Mouse (Mus musculus): ENCODE data around the gene Prrx2. TPM values are rescaled to one million over a fixed set of nuclear protein-coding genes. Genes with fewer than 3 reads are reported as not detected.

The Prrx2 gene
- polyA plus RNA-seq, 1 experiment, result 4.1 TPM

- WGBS, result under 1% methylated on average over 63 of the region's 63 CpGs
- TF ChIP-seq CTCF (IDR thresholded peaks at IDR 0.05; ENCODE audit: control insufficient read depth, insufficient read depth, low read length) (peak; percentile 94), POLR2A (IDR thresholded peaks at IDR 0.05; ENCODE audit: borderline replicate concordance, control insufficient read depth, low read depth, low read length) (peak; percentile 77; the same call in 1 of the 2 replicates)
- H3K4me3 ChIP-seq (replicated peaks; ENCODE audit: control insufficient read depth, low read depth, low read length), result peak overlapping the region; percentile 100
- peaks cover 5% of the 10 kb centered on the region for H3K4me1 ChIP-seq (ENCODE audit: control insufficient read depth, insufficient read depth, low read length)
- H3K27ac ChIP-seq (ENCODE audit: control insufficient read depth, insufficient read depth, low read depth, low read length, poor library complexity), result peak overlapping the region; percentile 94
Measured at GRCm38 (mm10) chr2:30827749-30828475, 6.9 kb upstream of the Prrx2 start.

DNA sequence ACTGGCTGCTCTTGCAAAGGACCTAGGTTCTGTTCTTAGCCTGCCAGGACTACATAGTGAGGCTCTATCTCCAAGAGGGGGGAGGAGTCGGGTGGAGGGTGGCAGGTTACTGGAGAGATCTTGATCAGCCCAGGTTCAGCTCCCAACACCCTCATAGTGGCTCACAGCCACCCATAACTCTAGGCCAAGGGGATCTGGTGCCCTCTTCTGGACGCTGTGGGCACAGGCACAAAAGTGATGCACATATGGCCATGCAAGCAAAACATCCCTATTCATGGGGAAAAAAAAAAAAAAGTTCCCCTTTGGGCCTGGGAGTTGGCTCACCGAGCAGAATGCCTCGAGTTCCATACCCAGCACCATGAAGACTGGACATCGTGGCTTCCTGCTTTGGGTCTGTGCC is 5.5 kb upstream of the Prrx2 start:
- 17% methylated on average over 5 of the region's 5 CpGs for WGBS
- H3K27ac ChIP-seq (ENCODE audit: control insufficient read depth, insufficient read depth, low read depth, low read length, poor library complexity), result no peak overlapping the region
- no peak overlapping the region for H3K4me3 ChIP-seq (replicated peaks; ENCODE audit: control insufficient read depth, low read depth, low read length)
- TF ChIP-seq POLR2A (IDR thresholded peaks at IDR 0.05; ENCODE audit: borderline replicate concordance, control insufficient read depth, low read depth, low read length) (no peak), CTCF (IDR thresholded peaks at IDR 0.05; ENCODE audit: control insufficient read depth, insufficient read depth, low read length) (peak; percentile 83)
- peaks cover 5% of the 10 kb centered on the region for H3K4me1 ChIP-seq (ENCODE audit: control insufficient read depth, insufficient read depth, low read length)

- H3K4me1 ChIP-seq (ENCODE audit: control insufficient read depth, insufficient read depth, low read length), result peaks cover 5% of the 10 kb centered on the region
- no peak for TF ChIP-seq CTCF (IDR thresholded peaks at IDR 0.05; ENCODE audit: control insufficient read depth, insufficient read depth, low read length)
- TF ChIP-seq POLR2A (IDR thresholded peaks at IDR 0.05; ENCODE audit: borderline replicate concordance, control insufficient read depth, low read depth, low read length), result no peak
- 75% methylated on average over 4 of the region's 4 CpGs for WGBS
Measured at GRCm38 (mm10) chr2:30830283-30830795, 4.4 kb upstream of the Prrx2 start, which contains the start of gene Asb6. Gene Asb6, minus strand, starts transcription at chr2:30830333.

GRCm38 (mm10) chr2:30833644-30834043 is 1.1 kb upstream of the Prrx2 start:
- H3K4me1 ChIP-seq (ENCODE audit: control insufficient read depth, insufficient read depth, low read length), result no peaks in the 10 kb centered on the region
- TF ChIP-seq CTCF (IDR thresholded peaks at IDR 0.05; ENCODE audit: control insufficient read depth, insufficient read depth, low read length), result no peak
- TF ChIP-seq POLR2A (IDR thresholded peaks at IDR 0.05; ENCODE audit: borderline replicate concordance, control insufficient read depth, low read depth, low read length), result no peak
- H3K27ac ChIP-seq (ENCODE audit: control insufficient read depth, insufficient read depth, low read depth, low read length, poor library complexity), result no peak overlapping the region
- WGBS, result 76% methylated on average over 5 of the region's 5 CpGs
- H3K4me3 ChIP-seq (replicated peaks; ENCODE audit: control insufficient read depth, low read depth, low read length), result no peak overlapping the region

More at GRCm38 (mm10) chr2:30830283-30830795, 4.4 kb upstream of the Prrx2 start, which contains the start of gene Asb6:
- H3K27ac ChIP-seq (ENCODE audit: control insufficient read depth, insufficient read depth, low read depth, low read length, poor library complexity), result no peak within 1 kb of the TSS
- H3K4me3 ChIP-seq (replicated peaks; ENCODE audit: control insufficient read depth, low read depth, low read length), result no peak within 1 kb of the TSS

DNA sequence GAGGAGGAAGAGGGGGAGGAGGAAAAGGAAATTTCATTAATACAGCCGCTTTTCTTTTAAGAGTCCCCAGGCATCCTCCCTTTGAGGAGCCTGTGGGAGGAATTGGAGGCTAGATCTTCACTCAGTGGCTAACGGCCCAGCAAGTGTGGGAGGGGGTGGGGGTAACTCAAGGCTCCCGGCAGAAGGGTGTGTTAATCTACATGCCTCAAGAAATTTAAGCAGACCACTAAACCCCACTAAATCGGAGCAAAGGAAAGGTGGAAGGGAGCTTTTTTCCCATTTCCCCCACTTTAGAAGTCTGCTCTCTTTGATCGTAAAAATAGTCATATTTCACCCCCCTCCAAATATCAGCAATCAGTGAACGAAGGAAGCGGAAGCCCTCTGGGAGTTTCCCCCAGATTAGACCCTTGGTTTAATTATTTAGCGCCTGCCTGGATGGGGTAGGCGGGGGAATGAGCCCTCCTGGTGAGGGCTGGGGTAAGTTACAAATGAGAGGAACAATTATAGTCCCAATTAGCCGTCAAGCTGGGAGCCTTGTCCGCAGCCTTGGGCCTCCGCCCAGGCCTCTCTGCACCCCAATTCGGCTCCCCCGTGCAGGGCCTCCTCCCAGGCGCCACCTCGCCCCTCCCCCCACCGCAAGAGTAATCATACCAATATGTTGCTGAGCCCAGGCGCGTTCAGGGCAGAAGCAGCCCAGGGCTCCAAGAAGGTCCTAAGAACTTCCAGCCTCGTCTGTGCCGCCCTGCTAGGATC is 1.6 kb downstream of the Prrx2 start:
- no peaks in the 10 kb centered on the region for H3K4me1 ChIP-seq (ENCODE audit: control insufficient read depth, insufficient read depth, low read length)
- no peak overlapping the region for H3K4me3 ChIP-seq (replicated peaks; ENCODE audit: control insufficient read depth, low read depth, low read length)
- 37% methylated on average over 21 of the region's 21 CpGs for WGBS
- TF ChIP-seq POLR2A (IDR thresholded peaks at IDR 0.05; ENCODE audit: borderline replicate concordance, control insufficient read depth, low read depth, low read length), result no peak
- no peak overlapping the region for H3K27ac ChIP-seq (ENCODE audit: control insufficient read depth, insufficient read depth, low read depth, low read length, poor library complexity)

DNA sequence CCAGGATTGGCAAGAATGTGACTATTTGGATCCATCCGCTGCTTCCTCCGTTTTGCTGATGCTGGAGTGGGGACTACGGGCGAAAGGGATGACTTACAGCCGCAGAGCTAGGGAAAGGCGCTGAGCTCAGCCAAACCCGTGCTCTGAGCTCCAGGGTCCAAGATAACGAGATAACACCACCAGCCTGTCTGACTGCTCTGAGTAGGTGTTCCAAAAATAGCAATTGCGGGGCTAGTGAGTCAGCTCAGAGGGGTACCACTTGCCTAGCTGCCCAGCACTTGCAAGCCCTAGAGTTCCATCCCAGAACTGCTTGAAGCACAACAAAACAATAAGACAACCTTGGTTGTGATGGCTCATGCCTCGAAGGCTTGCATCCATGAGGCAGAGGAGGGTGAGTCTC is 7.8 kb downstream of the Prrx2 start:
- 48% methylated on average over 10 of the region's 10 CpGs for WGBS
- H3K27ac ChIP-seq (ENCODE audit: control insufficient read depth, insufficient read depth, low read depth, low read length, poor library complexity), result no peak overlapping the region
- no peak overlapping the region for H3K4me3 ChIP-seq (replicated peaks; ENCODE audit: control insufficient read depth, low read depth, low read length)
- TF ChIP-seq POLR2A (IDR thresholded peaks at IDR 0.05; ENCODE audit: borderline replicate concordance, control insufficient read depth, low read depth, low read length), result no peak
- TF ChIP-seq CTCF (IDR thresholded peaks at IDR 0.05; ENCODE audit: control insufficient read depth, insufficient read depth, low read length), result no peak
- no peaks in the 10 kb centered on the region for H3K4me1 ChIP-seq (ENCODE audit: control insufficient read depth, insufficient read depth, low read length)

DNA sequence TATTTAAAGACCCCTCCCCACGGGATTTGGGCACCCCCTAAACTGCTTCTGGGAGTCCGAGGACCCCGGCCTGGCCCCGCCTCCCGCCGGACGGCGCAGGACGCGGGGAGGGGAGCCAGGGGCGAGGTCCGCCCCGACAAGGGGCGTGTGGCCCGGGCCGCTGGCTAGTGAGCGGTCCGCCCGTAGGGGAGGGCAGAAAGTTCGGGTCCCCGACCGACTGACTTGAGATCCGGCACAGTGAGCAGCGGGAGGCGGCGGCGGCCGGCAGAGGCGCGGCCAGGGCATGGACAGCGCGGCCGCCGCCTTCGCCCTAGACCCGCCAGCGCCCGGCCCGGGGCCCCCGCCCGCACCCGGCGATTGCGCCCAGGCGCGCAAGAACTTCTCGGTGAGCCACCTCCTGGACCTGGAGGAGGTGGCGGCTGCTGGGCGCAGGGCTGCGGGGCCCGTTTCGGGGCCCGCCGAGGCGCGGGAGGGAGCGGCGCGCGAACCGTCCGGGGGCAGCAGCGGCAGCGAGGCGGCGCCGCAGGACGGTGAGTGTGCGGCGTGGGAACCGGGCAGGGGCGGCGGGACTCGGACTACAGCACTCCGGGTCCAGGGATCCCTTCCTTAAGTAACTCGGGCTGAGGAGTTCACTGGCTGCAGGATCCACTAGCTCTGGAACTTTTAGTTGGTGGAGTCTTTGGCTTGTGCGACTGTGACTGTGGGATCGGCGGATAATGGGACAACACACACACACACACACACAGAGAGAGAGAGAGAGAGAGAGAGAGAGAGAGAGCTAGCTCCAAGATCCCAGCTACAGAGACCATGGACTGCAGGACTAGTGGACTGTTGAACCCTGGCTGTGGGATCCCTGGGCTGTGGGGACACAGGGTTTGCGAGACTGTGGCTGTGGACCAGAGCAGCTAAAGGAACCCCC is 10.6 kb downstream of the Prrx2 start:
- Histone ChIP-seq H3K27ac (ENCODE audit: control insufficient read depth, insufficient read depth, low read depth, low read length, poor library complexity) (no peak overlapping the region), H3K4me1 (ENCODE audit: control insufficient read depth, insufficient read depth, low read length) (no peaks in the 10 kb centered on the region), H3K4me3 (replicated peaks; ENCODE audit: control insufficient read depth, low read depth, low read length) (no peak overlapping the region)
- TF ChIP-seq CTCF (IDR thresholded peaks at IDR 0.05; ENCODE audit: control insufficient read depth, insufficient read depth, low read length) (no peak), POLR2A (IDR thresholded peaks at IDR 0.05; ENCODE audit: borderline replicate concordance, control insufficient read depth, low read depth, low read length) (no peak)
- 4% methylated on average over 80 of the region's 80 CpGs for WGBS

Data from bone marrow, adult 2 months (tissue).